Mouse (Mus musculus): Measurements from ENCODE around the gene Arpc1a.

Arpc1a gene

DNA sequence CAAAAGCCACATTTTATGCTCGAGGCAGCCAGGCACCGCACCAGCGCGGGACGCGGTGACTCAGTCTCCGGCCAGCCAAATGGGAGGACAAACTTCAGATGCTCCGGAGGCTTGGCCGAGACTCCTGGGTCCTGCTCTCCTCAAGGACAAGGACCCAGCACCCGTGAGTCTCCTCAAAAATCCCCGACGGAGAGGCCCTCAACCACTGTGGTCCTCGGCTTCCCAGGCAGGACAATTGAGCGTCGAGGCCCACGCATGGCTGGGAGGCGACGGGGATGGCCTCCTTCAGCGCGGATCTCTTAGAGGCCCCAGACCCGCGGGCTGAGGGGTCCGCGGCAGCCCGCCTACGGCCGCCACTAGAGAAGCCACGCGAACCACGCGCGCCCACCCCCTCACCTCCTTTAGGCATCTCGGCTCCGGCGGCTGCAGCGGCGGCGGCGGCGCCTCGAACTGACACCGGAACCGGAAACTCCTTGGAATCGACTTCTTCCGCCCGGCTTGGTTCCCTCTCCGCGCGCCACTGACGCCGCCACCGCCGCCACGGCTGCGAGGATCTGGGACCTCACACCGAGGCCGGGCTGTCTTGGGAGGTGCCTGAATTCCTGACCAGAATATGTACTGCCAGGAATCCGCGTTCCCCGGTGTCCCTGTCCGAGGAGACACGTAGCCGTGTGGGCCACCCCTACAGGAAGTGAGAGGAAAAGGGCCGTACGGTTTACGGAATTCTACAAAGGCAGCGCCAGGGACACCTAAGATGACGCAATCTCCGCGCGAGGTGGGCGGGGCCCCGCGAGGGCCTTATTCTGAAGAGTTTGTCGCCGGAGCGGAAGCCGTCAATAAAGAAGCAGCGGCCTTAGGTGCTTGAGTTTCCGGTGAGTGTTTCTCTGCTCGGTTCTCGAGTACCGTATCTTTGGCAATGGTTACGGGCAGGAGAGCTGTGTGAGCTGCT, 56.2 kb downstream of the Arpc1a start, which contains the start of the genes Pdap1 and Bud31:
Gene Pdap1, minus strand, starts transcription at position 668 of the 949 bp plus-strand sequence.
Gene Bud31, plus strand, starts transcription at position 792 of the 949 bp plus-strand sequence.
- peak; percentile 96 for DNase-seq (ENCODE audit: low read depth, low spot score)

DNA sequence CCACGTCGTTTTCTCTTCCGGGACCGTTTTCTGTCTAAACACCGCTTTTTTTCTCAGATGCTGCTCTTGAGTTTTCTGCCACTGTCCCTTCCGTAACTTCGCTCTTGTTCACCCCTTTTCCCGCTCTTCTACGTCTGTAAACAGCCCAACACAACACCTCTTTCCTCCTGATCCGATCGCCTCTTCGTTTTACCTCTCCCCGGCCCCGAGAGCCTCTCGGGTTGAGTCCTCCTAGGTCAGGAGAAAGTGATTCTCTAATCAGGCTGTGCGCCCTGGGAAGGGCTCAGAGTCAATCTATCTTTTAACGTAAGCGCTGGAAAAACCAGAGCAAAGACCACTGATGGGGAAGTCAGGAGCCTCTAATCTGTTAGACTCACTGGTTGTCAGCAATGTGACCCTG, 57.0 kb downstream of the Arpc1a start:
- no peak for DNase-seq (ENCODE audit: low read depth, low spot score)

DNA sequence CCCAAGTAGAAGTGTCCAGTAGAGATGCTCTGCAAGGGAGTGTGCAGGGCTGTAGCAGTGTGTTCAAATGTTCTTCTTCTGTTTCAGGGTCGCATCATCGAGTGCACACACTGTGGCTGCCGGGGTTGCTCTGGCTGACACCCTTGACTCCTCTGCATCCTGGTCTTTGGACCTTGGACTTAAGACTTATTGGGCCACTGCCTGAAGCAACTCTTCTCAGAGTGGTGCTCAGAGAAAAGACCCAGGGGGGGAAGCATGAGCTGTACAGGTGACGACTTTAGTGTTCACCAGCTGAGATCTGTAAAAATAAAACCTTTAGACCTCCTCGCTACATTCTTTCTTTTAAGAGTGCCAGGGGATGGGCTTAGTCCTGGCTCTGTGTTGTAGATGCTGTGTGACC, 64.1 kb downstream of the Arpc1a start:
- no peak for DNase-seq (ENCODE audit: low read depth, low spot score)

DNA sequence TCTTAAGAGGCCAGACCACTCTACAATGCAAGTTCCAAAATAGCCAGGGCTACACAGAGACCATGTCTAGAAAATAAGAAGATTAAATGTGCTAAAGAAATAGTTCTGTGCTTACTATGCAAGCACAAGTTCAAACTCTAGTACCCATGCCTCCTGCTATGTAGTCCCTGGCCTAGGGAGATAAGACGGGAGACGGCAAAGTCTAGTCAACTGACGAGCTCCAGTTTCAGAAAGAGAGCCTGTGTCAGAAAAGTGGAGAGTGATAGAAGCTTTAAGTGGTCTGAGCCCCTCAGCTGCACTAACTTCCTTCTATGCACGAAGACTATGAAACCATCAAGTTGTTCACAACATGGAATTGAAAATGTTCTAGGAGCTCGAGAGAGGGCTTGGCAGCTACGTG, 65.7 kb downstream of the Arpc1a start:
- DNase-seq (ENCODE audit: low read depth, low spot score) = no peak

DNA sequence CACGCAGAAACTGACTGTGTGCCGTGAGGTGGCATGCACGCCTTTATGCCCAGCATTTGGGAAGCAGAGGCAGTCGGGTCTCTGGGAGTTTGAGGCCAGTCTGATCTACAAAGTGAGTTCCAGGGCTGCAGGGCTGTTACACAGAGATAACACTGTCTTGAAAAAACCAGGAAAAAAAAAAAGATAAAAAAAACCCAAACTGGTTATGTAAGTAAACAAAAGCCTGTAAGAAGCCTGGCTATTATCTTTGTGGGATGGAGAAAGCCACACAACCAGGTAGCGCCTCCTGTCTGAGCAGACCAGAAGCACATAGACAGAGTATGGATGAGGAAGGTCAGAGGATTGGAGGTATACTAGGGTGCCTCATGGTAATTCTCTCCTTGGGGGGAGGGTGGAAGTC, 69.1 kb downstream of the Arpc1a start:
- DNase-seq (ENCODE audit: low read depth, low spot score) = no peak

All from ZHBTc4 (cell line).